In genomic region chr6:127392012-127392798, GRCm38 (mm10) we compare ENCODE assay signal across 20 mouse cellular contexts. TPM values are rescaled to one million over a fixed set of nuclear protein-coding genes. Genes with fewer than 3 reads are reported as not detected.
DNase-seq lines count a peak whose midpoint lies in the region; ATAC-seq and TF ChIP-seq lines count a peak whose summit lies in the region.
"Had no signal": no experiment of that assay in that cellular context is flagged by ENCODE, and none has a peak within 500 bp of the region (broad histone marks: within the 10 kb centered on the region; RNA-seq: fewer than 3 reads in every experiment).

No protein-coding gene starts in this region.

- WGBS in forebrain, postnatal 0 days: 93% methylated on average over 12 of the region's 12 CpGs
- WGBS in forebrain, embryonic 16.5 days: 93% methylated on average over 12 of the region's 12 CpGs
- 47% methylated on average over 12 of the region's 12 CpGs for WGBS in liver, embryonic 13.5 days (ENCODE audit: insufficient replicate concordance)

- no peak overlapping the region for H3K9ac ChIP-seq in forebrain, postnatal 0 days
- H3K9ac ChIP-seq in forebrain, embryonic 16.5 days (replicated peaks; ENCODE audit: low read depth, low read length): no peak overlapping the region
- no peak overlapping the region for H3K9ac ChIP-seq in liver, embryonic 13.5 days
- H3K9ac ChIP-seq: forebrain, embryonic 12.5 days; heart, embryonic 12.5 days; hindbrain, embryonic 13.5 days; neural tube, embryonic 13.5 days had no signal

- no peaks in the 10 kb centered on the region for H3K27me3 ChIP-seq in forebrain, postnatal 0 days (ENCODE audit: insufficient read depth, low read length)
- H3K27me3 ChIP-seq in forebrain, embryonic 16.5 days (replicated peaks; ENCODE audit: control insufficient read depth, insufficient read depth, low read length): no peaks in the 10 kb centered on the region
- no peaks in the 10 kb centered on the region for H3K27me3 ChIP-seq in liver, embryonic 13.5 days
- H3K27me3 ChIP-seq: forebrain, embryonic 12.5 days; heart, embryonic 12.5 days; hindbrain, embryonic 13.5 days; neural tube, embryonic 13.5 days had no signal

- H3K27ac ChIP-seq in forebrain, postnatal 0 days (ENCODE audit: low read depth, low read length): 0 out of 2 replicates have a peak overlapping the region, but pooled peaks have one; percentile 4
- H3K27ac ChIP-seq in forebrain, embryonic 16.5 days (ENCODE audit: low read length): no peak overlapping the region
- H3K27ac ChIP-seq in liver, embryonic 13.5 days: peak overlapping the region; percentile 59
- H3K27ac ChIP-seq: forebrain, embryonic 12.5 days; hindbrain, embryonic 13.5 days; macrophage; neural tube, embryonic 13.5 days had no signal

- no peak overlapping the region for H3K4me2 ChIP-seq in forebrain, postnatal 0 days (ENCODE audit: low read depth)
- no peak overlapping the region for H3K4me2 ChIP-seq in forebrain, embryonic 16.5 days (ENCODE audit: low read length)
- peak overlapping the region; percentile 13 for H3K4me2 ChIP-seq in liver, embryonic 13.5 days
- H3K4me2 ChIP-seq: forebrain, embryonic 12.5 days; heart, embryonic 12.5 days; hindbrain, embryonic 13.5 days; neural tube, embryonic 13.5 days had no signal

- no peak for DNase-seq in forebrain, postnatal 0 days
- peak; percentile 36 for DNase-seq in c-Kit-positive CD71-positive TER-119-negative erythroid progenitor cells, embryonic 14.5 days (ENCODE audit: low read depth)
- peak; percentile 7 for DNase-seq in liver, embryonic 13.5 days
- peak; percentile 39 for DNase-seq in lung, postnatal 14 days
- no peak for DNase-seq in heart, adult 18-20 months
- DNase-seq in frontal cortex, postnatal 36 days (ENCODE audit: low spot score in 2 of 2): no peak
- DNase-seq: adrenal gland, postnatal 25 days; B cell, adult 2 months; cerebellum, adult 11 months; gastrocnemius, postnatal 10 days; kidney, postnatal 25 days; spleen, adult 18-20 months had no signal

- no peaks in the 10 kb centered on the region for H3K36me3 ChIP-seq in forebrain, postnatal 0 days (ENCODE audit: insufficient read depth)
- no peaks in the 10 kb centered on the region for H3K36me3 ChIP-seq in forebrain, embryonic 16.5 days (ENCODE audit: control insufficient read depth, insufficient read depth)
- no peaks in the 10 kb centered on the region for H3K36me3 ChIP-seq in liver, embryonic 13.5 days
- H3K36me3 ChIP-seq: forebrain, embryonic 12.5 days; heart, embryonic 12.5 days; hindbrain, embryonic 13.5 days; neural tube, embryonic 13.5 days had no signal

- H3K9me3 ChIP-seq in forebrain, postnatal 0 days (ENCODE audit: low read length): no peaks in the 10 kb centered on the region
- no peaks in the 10 kb centered on the region for H3K9me3 ChIP-seq in forebrain, embryonic 16.5 days (ENCODE audit: control insufficient read depth, low read length)
- H3K9me3 ChIP-seq in liver, embryonic 13.5 days (replicated peaks): no peaks in the 10 kb centered on the region
- H3K9me3 ChIP-seq: forebrain, embryonic 12.5 days; heart, embryonic 12.5 days; hindbrain, embryonic 13.5 days; neural tube, embryonic 13.5 days had no signal

- H3K4me1 ChIP-seq in forebrain, postnatal 0 days (ENCODE audit: insufficient read depth): no peaks in the 10 kb centered on the region
- H3K4me1 ChIP-seq in forebrain, embryonic 16.5 days (replicated peaks; ENCODE audit: control insufficient read depth, insufficient read depth, low read length): peaks cover 4% of the 10 kb centered on the region; the same call in 1 of the 2 replicates
- H3K4me1 ChIP-seq in liver, embryonic 13.5 days (replicated peaks): peaks cover 40% of the 10 kb centered on the region

- TF ChIP-seq CTCF in forebrain, postnatal 0 days (IDR thresholded peaks at IDR 0.05; ENCODE audit: low read depth): no peak

- ATAC-seq in forebrain, postnatal 0 days: no peak
- no peak for ATAC-seq in forebrain, embryonic 16.5 days
- ATAC-seq in liver, embryonic 13.5 days (ENCODE audit: low read depth): peak; percentile 68
- no peak for ATAC-seq in cerebellum, adult (ENCODE audit: insufficient number of reproducible peaks, low FRiP score, low TSS enrichment)
- ATAC-seq: intestine, postnatal 0 days had no signal

- H3K4me3 ChIP-seq in forebrain, postnatal 0 days (ENCODE audit: low read depth, low read length): no peak overlapping the region
- no peak overlapping the region for H3K4me3 ChIP-seq in forebrain, embryonic 16.5 days (replicated peaks; ENCODE audit: low read length)
- no peak overlapping the region for H3K4me3 ChIP-seq in liver, embryonic 13.5 days (replicated peaks)
- H3K4me3 ChIP-seq: forebrain, embryonic 12.5 days; heart, embryonic 12.5 days; hindbrain, embryonic 13.5 days; neural tube, embryonic 13.5 days had no signal

RNA-seq across cellular contexts. Expression of gene Parp11, which starts 54.4 kb away (rescaled TPM):
- 57.6 and 60.9 TPM in 2 replicates for total RNA-seq in forebrain, postnatal 0 days (2014; rRNA removed)
- polyA plus RNA-seq in forebrain, postnatal 0 days (2015; fragmentation: Nextera tagmentation; extraction: Ambion mirVana): 38.4 and 45.8 TPM in 2 replicates
- polyA plus RNA-seq in forebrain, embryonic 16.5 days (2015; fragmentation: Nextera tagmentation; extraction: Ambion mirVana): 83.5 and 89.7 TPM in 2 replicates
- 6.2 and 7.5 TPM in 2 replicates for polyA plus RNA-seq in liver, embryonic 13.5 days (2015; fragmentation: Nextera tagmentation; extraction: Ambion mirVana)
- 1 to 10 TPM; 8.7 to 9.7 TPM for total RNA-seq in heart, adult 18-20 months (2021)

Comparison
In these comparisons a context has a peak if more than half of its experiments do, and no peak if none do; other contexts are left out.
1. DNase-seq: peak in c-Kit-positive CD71-positive TER-119-negative erythroid progenitor cells, embryonic 14.5 days (single experiment), liver, embryonic 13.5 days (single experiment) and lung, postnatal 14 days (single experiment); none in forebrain, postnatal 0 days (single experiment), heart, adult 18-20 months (0 of 2) and frontal cortex, postnatal 36 days (0 of 2).